10 mouse cellular contexts compared by ENCODE assay signal in genomic region chr4:141246089-141246997, GRCm38 (mm10). TPM values are rescaled to one million over a fixed set of nuclear protein-coding genes. Genes with fewer than 3 reads are reported as not detected.
DNase-seq lines count a peak whose midpoint lies in the region; ATAC-seq lines count a peak whose summit lies in the region.
"Had no signal": no experiment of that assay in that cellular context is flagged by ENCODE, and none has a peak within 500 bp of the region (broad histone marks: within the 10 kb centered on the region; RNA-seq: fewer than 3 reads in every experiment).

No protein-coding gene starts in this region.

- no peak overlapping the region for H3K4me3 ChIP-seq in neural tube, embryonic 12.5 days
- no peak overlapping the region for H3K4me3 ChIP-seq in hindbrain, embryonic 16.5 days (ENCODE audit: low read length)
- H3K4me3 ChIP-seq in stomach, embryonic 15.5 days (replicated peaks), result peak overlapping the region; percentile 17

- ATAC-seq in neural tube, embryonic 12.5 days (ENCODE audit: low FRiP score, low read depth), result no peak
- no peak for ATAC-seq in hindbrain, embryonic 16.5 days
- ATAC-seq in stomach, embryonic 15.5 days (ENCODE audit: insufficient read depth, low FRiP score, low read depth), result no peak

- H3K4me2 ChIP-seq in neural tube, embryonic 12.5 days (replicated peaks), result peak overlapping the region; percentile 63
- peak overlapping the region; percentile 69 for H3K4me2 ChIP-seq in hindbrain, embryonic 16.5 days (ENCODE audit: low read length)
- peak overlapping the region; percentile 80 for H3K4me2 ChIP-seq in stomach, embryonic 15.5 days

- peaks cover 87% of the 10 kb centered on the region for H3K27me3 ChIP-seq in neural tube, embryonic 12.5 days (replicated peaks)
- H3K27me3 ChIP-seq in hindbrain, embryonic 16.5 days (replicated peaks; ENCODE audit: control insufficient read depth, insufficient read depth, low read length), result peaks cover 47% of the 10 kb centered on the region
- H3K27me3 ChIP-seq in stomach, embryonic 15.5 days (replicated peaks), result peaks cover 22% of the 10 kb centered on the region

- no peaks in the 10 kb centered on the region for H3K9me3 ChIP-seq in neural tube, embryonic 12.5 days
- no peaks in the 10 kb centered on the region for H3K9me3 ChIP-seq in hindbrain, embryonic 16.5 days (ENCODE audit: control insufficient read depth, low read length)
- no peaks in the 10 kb centered on the region for H3K9me3 ChIP-seq in stomach, embryonic 15.5 days
- H3K9me3 ChIP-seq: liver, embryonic 15.5 days had no signal

- H3K9ac ChIP-seq in neural tube, embryonic 12.5 days, result 0 out of 2 replicates have a peak overlapping the region, but pooled peaks have one; percentile 29
- H3K9ac ChIP-seq in hindbrain, embryonic 16.5 days (ENCODE audit: low read depth, low read length), result peak overlapping the region; percentile 11; the same call in 1 of the 2 replicates
- H3K9ac ChIP-seq in stomach, embryonic 15.5 days, result no peak overlapping the region
- H3K9ac ChIP-seq: liver, embryonic 15.5 days had no signal

- WGBS in neural tube, embryonic 12.5 days, result 20% methylated on average over 24 of the region's 24 CpGs
- WGBS in hindbrain, embryonic 16.5 days, result 20% methylated on average over 24 of the region's 24 CpGs
- WGBS in stomach, embryonic 15.5 days, result 32% methylated on average over 24 of the region's 24 CpGs

- no peak overlapping the region for H3K27ac ChIP-seq in neural tube, embryonic 12.5 days
- peak overlapping the region; percentile 1; the same call in 1 of the 2 replicates for H3K27ac ChIP-seq in hindbrain, embryonic 16.5 days (ENCODE audit: low read depth, low read length)
- no peak overlapping the region for H3K27ac ChIP-seq in stomach, embryonic 15.5 days
- H3K27ac ChIP-seq: liver, embryonic 15.5 days had no signal

- H3K36me3 ChIP-seq in neural tube, embryonic 12.5 days, result no peaks in the 10 kb centered on the region
- H3K36me3 ChIP-seq in hindbrain, embryonic 16.5 days (ENCODE audit: control insufficient read depth, insufficient read depth, low read length), result no peaks in the 10 kb centered on the region
- H3K36me3 ChIP-seq in stomach, embryonic 15.5 days, result 0 out of 2 replicates have a peak, but pooled peaks cover 5% of the 10 kb centered on the region
- H3K36me3 ChIP-seq: liver, embryonic 15.5 days had no signal

- peaks cover 41% of the 10 kb centered on the region for H3K4me1 ChIP-seq in neural tube, embryonic 12.5 days
- peaks cover 28% of the 10 kb centered on the region for H3K4me1 ChIP-seq in hindbrain, embryonic 16.5 days (ENCODE audit: control insufficient read depth, insufficient read depth, low read depth, low read length)
- peaks cover 64% of the 10 kb centered on the region for H3K4me1 ChIP-seq in stomach, embryonic 15.5 days

- peak; percentile 59 for DNase-seq in adrenal gland, postnatal 10 days
- DNase-seq in adrenal gland, adult 18-20 months (ENCODE audit: low spot score in 2 of 2), result no peak
- DNase-seq in neural tube, embryonic 10.5 days (ENCODE audit: extremely low spot score, low spot score), result no peak
- no peak for DNase-seq in right cerebral cortex, postnatal 4 days
- no peak for DNase-seq in adipocyte (ENCODE audit: low spot score)
- DNase-seq: spleen, adult 18-20 months had no signal

RNA-seq across cellular contexts. Expression of gene Arhgef19, which starts 7.0 kb away (rescaled TPM):
- 10 to 100 TPM; 29.0 to 31.0 TPM for total RNA-seq in adrenal gland, postnatal 10 days (2021)
- total RNA-seq in adrenal gland, adult 18-20 months (2021), result 10 to 100 TPM; 47.6 to 51.9 TPM
- 1.6 and 3.1 TPM in 2 replicates for polyA plus RNA-seq in neural tube, embryonic 12.5 days (2016; fragmentation: Nextera tagmentation; extraction: Ambion mirVana)
- polyA plus RNA-seq in hindbrain, embryonic 16.5 days (2015; fragmentation: Nextera tagmentation; extraction: Ambion mirVana), result 1.7 and 2.0 TPM in 2 replicates
- 20.9 and 24.3 TPM in 2 replicates for polyA plus RNA-seq in stomach, embryonic 15.5 days (2015; fragmentation: Nextera tagmentation; extraction: Ambion mirVana)

RNA-seq across cellular contexts. Expression of gene Rsg1, which starts 32.6 kb away (rescaled TPM):
- total RNA-seq in adrenal gland, postnatal 10 days (2021), result 1 to 10 TPM; 1.5 to 1.7 TPM
- total RNA-seq in adrenal gland, adult 18-20 months (2021), result 1 to 10 TPM in 1 of 2 experiments, under 1 TPM in 1; 0.93 to 1.4 TPM
- polyA plus RNA-seq in neural tube, embryonic 12.5 days (2016; fragmentation: Nextera tagmentation; extraction: Ambion mirVana), result 5.5 TPM in 2 replicates
- polyA plus RNA-seq in hindbrain, embryonic 16.5 days (2015; fragmentation: Nextera tagmentation; extraction: Ambion mirVana), result 8.4 and 8.9 TPM in 2 replicates
- polyA plus RNA-seq in stomach, embryonic 15.5 days (2015; fragmentation: Nextera tagmentation; extraction: Ambion mirVana), result 5.8 TPM in 2 replicates

RNA-seq across cellular contexts. Expression of gene Epha2, which starts 54.7 kb away (rescaled TPM):
- total RNA-seq in adrenal gland, postnatal 10 days (2021), result 10 to 100 TPM; 13.4 to 18.1 TPM
- 10 to 100 TPM; 12.0 to 18.1 TPM for total RNA-seq in adrenal gland, adult 18-20 months (2021)
- polyA plus RNA-seq in neural tube, embryonic 12.5 days (2016; fragmentation: Nextera tagmentation; extraction: Ambion mirVana), result 2.7 and 3.0 TPM in 2 replicates
- 1.1 TPM in 2 replicates for polyA plus RNA-seq in hindbrain, embryonic 16.5 days (2015; fragmentation: Nextera tagmentation; extraction: Ambion mirVana)
- polyA plus RNA-seq in stomach, embryonic 15.5 days (2015; fragmentation: Nextera tagmentation; extraction: Ambion mirVana), result 5.9 and 7.3 TPM in 2 replicates
